Mouse (Mus musculus) regulatory T cell (primary cell): ENCODE measurements at regions not wholly inside any gene's neighbourhood (a gene's known extent, or its start where the extent isn't known, plus 50 kb on each side); places are given as distances from the start of the nearest gene placed in this dataset.

Source experiments
- in situ Hi-C: fragments of 300-600 bp; cut with MboI, MseI; formaldehyde crosslinking; loops from one replicate; pipeline ENCODE4 v1.15.1; 2025; ENCODE audit warnings: high pct_unique_total_duplicates

- in situ Hi-C loops: no loop called here
Measured at GRCm38 (mm10) chr15:62079155-62080109, 1156.6 kb upstream of the A1bg start.

GRCm38 (mm10) chr15:62076552-62077234, 1153.9 kb upstream of the A1bg start:
- in situ Hi-C loops: no loop called here

DNA sequence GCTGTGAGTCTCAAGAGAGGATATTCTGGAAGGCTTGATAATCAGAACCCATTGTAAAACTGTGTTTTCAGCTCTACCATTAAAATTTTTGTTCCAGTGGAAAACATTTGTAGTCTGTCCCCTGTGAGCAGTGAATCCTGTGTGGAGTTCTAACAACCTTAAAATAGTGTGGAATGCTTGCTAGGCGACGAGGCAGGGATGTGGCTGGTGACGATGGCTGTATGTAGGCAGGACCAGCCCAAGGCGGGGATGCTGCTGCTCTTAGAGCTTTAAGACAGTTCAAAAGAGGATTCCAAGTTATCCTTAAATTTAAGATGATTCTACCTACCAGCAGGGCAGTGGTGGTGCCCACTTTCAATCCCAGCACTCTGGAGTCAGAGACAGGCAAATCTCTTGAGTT, 1151.9 kb upstream of the A1bg start:
- in situ Hi-C loops: no loop called here

DNA sequence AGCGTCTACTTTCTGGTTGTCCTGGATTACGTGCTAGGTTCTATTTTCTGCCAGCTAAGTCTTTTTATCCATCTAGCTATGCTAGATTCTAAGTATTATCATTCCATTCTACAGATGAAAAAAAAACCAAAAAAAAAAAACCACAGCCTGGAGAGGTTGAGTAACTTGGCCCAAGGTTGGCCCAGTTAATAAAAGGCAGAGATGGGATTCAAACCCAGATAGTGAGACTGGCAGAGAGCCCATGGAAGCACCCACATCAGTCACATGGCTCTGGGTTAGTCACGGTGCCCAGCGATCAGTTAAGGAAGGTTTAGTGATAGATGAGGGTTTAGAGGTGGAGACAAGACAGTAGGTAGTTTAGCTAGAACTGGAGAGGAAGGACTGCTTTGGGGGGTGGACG, 1150.8 kb upstream of the A1bg start:
- in situ Hi-C loops: no loop called here

DNA sequence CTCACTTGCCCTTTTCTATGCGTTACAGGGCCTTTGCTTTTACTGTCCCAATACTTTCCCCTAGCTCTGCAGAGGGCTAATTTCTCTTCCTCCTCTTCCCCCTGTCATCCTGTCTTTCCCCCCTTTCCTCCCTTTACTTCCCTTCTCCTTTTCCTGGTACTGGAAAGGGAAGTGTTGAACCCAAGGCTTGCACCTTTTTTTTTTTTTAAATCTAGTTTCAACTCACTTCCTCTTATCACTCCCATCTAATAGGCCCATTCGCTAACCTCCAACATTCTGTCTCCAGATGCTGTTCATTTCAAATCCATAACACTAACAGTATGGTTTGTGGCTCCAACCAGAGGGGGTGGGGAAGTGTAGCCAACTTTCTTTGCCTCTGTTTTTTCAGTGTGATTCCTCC, 1148.5 kb upstream of the A1bg start:
- in situ Hi-C loops: no loop called here

- in situ Hi-C loops: no loop called here
Measured at GRCm38 (mm10) chr15:62068422-62069160, 1145.8 kb upstream of the A1bg start.

- in situ Hi-C loops: no loop called here
Measured at GRCm38 (mm10) chr15:62064399-62064798, 1141.6 kb upstream of the A1bg start.

- in situ Hi-C loops: no loop called here
Measured at GRCm38 (mm10) chr15:62057449-62057848, 1134.6 kb upstream of the A1bg start.

DNA sequence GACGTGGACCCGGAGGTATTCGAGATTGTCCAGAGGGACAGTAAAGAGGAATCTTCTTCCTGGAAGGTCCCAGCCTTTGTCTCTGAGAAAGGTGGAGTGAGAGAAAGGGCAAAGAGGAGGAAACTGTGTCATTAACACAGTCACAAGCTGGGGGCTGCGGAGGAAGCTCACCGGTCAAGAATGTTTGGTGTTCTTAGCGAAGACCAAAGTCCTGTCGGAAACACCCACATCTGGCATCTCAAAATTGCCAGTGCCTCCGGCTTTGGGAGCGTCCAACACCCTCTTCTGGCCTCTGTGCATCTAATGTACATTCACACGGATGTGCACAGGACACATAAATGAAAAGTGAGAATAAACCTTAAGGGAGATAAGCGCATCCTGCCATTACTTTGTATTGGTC, 1134.1 kb upstream of the A1bg start:
- in situ Hi-C loops: no loop called here

- in situ Hi-C loops: no loop called here
Measured at GRCm38 (mm10) chr15:62056401-62056800, 1133.6 kb upstream of the A1bg start.

DNA sequence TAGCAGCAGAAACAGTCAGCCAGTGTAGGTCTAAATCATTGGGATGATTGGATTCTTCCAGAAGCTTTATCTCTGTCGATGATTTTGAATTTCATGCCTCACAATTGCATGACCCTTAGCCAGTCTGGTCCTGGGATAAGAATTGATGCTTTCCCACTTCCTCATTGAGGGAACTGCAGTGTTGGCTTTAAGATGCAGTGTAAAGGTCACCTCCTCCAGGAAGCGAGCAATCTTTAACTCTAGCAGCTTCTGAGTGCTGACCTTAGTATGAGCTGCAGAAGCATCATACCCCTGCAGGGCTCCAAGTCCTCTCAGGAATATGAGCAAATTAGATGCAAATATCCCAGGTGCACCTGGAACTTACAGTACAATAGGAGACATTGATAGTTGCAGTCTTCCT, 1132.2 kb upstream of the A1bg start:
- in situ Hi-C loops: no loop called here

DNA sequence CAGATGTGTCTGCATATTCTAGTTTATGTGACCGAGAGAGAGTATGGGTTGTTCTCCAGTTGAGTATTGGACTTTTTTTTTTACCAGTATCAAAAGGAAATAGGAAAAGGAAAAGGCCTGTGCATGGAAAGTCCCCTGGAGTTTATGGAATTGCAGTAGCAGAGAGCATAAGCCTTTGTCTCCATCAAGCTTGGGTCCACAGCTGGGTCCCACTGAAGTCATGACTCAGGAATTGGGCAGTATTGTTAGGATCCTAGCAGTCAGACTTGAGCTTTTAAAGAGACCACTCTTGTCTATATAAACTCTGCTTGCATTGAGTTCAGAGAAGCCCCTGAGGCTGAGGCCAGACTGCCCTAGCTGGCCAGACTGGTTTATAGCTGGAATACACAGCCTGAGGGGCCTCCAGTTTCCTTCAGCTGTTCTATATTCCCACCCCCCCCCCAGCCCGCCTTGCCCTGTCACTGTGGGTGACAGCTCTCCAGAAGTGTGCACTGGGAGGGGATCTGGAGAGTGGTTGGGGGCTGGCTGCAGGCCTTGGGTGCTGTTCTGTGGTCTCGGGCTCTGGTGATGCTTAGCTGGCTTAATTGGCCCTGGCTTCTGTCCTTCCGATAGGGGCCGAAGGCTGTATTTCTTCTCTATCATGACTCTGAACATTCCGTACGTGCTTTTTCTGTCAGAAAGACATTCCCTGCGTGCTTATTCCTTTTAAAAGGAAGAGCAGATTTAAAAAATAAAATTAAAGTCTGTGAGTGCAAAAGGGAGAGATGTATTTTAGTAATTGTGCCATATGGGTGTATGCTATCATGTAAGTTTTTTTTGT, 1130.8 kb upstream of the A1bg start:
- in situ Hi-C loops: no loop called here

GRCm38 (mm10) chr15:62049416-62049815, 1126.6 kb upstream of the A1bg start:
- in situ Hi-C loops: loop anchor here (5.0 kb wide), 1 partner anchor 52 kb away; no protein-coding TSS in a partner anchor

DNA sequence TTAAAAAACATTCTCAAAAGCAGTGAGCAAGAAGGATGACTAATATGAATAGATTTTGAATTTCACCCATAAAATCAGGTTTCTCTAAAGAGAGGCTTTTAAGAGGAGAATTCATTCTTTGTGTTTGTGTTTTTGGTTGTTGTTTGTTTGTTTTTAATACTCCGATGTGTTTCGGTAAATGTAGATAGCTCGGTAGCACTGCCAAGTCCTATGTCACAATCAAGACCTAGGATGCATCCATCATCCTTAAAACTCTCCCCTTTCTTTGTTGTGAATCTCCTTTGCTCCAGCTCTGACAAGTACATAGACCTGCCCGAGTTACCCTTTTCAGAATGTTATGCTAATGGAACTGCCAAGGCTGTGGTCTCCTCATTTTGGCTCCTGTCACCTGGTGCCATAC, 1126.2 kb upstream of the A1bg start:
- in situ Hi-C loops: loop anchor here (5.0 kb wide), 1 partner anchor 52 kb away; no protein-coding TSS in a partner anchor

- in situ Hi-C loops: loop anchor here (5.0 kb wide), 1 partner anchor 49 kb away; no protein-coding TSS in a partner anchor
Measured at GRCm38 (mm10) chr15:62046276-62046675, 1123.5 kb upstream of the A1bg start.

- in situ Hi-C loops: loop anchor here (5.0 kb wide), 1 partner anchor 47 kb away; no protein-coding TSS in a partner anchor
Measured at GRCm38 (mm10) chr15:62044654-62045335, 1122.0 kb upstream of the A1bg start.

DNA sequence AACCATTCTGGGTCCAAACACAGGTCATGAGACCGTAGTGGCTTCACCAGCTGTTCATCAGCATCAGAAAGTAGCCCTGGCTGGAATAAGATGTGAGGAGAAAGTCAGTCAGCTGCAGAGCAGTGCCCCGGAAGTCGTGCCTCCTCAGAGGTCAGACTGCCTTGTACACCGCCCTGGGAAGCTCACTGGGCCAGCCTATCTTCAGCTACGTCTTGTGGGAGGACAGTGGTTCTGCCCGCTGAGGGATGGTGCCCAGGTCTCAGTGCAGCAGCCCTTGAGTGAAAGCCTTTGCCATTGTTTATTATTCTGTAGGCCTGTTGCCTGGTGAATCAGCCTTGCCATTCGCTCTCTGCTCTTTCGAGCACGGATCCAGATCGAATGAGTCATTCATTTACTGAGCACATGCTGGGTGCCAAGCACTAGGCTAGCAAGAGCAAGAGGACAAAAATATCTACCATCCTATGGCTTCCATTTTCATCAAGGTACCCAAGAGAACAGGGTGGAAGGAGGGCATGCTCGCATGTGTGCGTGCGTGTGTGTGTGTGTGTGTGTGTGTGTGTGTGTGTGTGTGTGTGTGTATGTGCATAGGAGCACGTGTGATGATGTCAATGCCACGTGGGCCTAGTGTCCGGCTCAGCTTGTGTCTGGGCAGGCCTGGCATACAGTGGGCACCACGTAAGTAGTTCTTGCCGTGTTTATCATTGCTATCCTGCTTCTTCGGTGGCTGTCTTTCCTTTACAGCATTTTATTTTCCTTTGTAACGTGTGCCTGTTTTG, 1121.0 kb upstream of the A1bg start:
- in situ Hi-C loops: no loop called here

- in situ Hi-C loops: no loop called here
Measured at GRCm38 (mm10) chr15:62042924-62043504, 1120.2 kb upstream of the A1bg start.
